In the genomic region with DNA sequence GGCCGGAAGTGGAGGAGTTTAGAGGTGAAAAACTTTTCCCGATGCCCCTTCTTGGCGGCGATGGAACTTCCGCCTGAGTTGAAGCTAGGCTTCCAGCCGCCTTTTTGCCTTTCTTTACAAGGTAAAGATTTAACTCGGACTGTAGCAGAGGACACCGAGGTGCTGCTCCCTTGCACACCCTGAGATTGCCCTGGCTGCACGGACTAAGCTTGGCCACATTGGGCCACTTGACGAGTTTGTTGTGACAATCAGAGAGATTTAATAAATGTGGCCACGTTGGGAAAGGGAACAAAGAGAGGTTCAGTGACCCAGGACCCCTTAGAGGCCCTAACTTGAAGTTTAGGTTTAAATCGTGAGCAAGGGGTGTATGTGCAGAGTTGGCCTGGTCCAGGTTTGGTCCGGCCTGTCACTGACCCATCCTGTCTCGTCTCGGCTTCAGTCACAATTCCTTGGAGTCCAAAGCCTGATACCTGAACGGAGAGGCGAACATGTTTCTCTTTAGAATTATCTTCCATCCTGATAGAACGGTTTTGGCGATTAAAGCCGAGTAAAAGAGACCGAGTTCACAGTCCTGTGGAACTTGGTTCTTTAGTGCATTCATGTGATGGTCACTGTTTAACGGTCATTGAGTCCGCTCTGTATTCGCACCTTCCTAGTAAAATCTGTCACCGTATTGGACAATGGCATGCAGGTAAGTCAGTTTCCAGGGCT, we compare ENCODE assay signal across 8 mouse cellular contexts. TPM values are rescaled to one million over a fixed set of nuclear protein-coding genes. Genes with fewer than 3 reads are reported as not detected.
A peak's percentile ranks its signal among the peaks of the same experiment; 100 is the strongest.
DNase-seq lines count a peak whose midpoint lies in the region; ATAC-seq lines count a peak whose summit lies in the region.

No protein-coding gene starts in this region.

- DNase-seq in heart, adult 9 months (ENCODE audit: low spot score in 2 of 2), result no peak
- peak; percentile 16 for DNase-seq in WW6 (ENCODE audit: low read depth, low spot score)
- no peak for DNase-seq in hindbrain, embryonic 10.5 days (ENCODE audit: low spot score)
- DNase-seq in right cerebral cortex, postnatal 14 days, result no peak
- DNase-seq in left cerebral cortex, postnatal 4 days, result no peak
- no peak for DNase-seq in cerebellum, postnatal 36 days

- H3K9ac ChIP-seq in heart, embryonic 11.5 days (ENCODE audit: low read depth, low read length), result peak overlapping the region; percentile 97

- intact Hi-C loops in left cerebral cortex, postnatal 4 days (cut with DNase I), result no loop called here

- no peaks in the 10 kb centered on the region for H3K9me3 ChIP-seq in heart, embryonic 11.5 days (replicated peaks; ENCODE audit: control insufficient read depth, low read length)
- no peaks in the 10 kb centered on the region for H3K9me3 ChIP-seq in hindbrain, embryonic 10.5 days

- peak overlapping the region; percentile 99 for H3K27ac ChIP-seq in heart, embryonic 11.5 days (ENCODE audit: low read depth, low read length)
- peak overlapping the region; percentile 95 for H3K27ac ChIP-seq in hindbrain, embryonic 10.5 days

- H3K36me3 ChIP-seq in heart, embryonic 11.5 days (ENCODE audit: control insufficient read depth, insufficient read depth, low read length), result no peaks in the 10 kb centered on the region
- peaks cover 31% of the 10 kb centered on the region for H3K36me3 ChIP-seq in hindbrain, embryonic 10.5 days

- no peaks in the 10 kb centered on the region for H3K27me3 ChIP-seq in heart, embryonic 11.5 days (ENCODE audit: control insufficient read depth, insufficient read depth, low read length)
- H3K27me3 ChIP-seq in hindbrain, embryonic 10.5 days (ENCODE audit: insufficient read depth, poor library complexity, severe bottlenecking), result no peaks in the 10 kb centered on the region

- peak overlapping the region; percentile 82 for H3K4me3 ChIP-seq in heart, embryonic 11.5 days (ENCODE audit: low read depth, low read length)
- peak overlapping the region; percentile 61 for H3K4me3 ChIP-seq in hindbrain, embryonic 10.5 days

- peak overlapping the region; percentile 83 for H3K4me2 ChIP-seq in heart, embryonic 11.5 days

- H3K4me1 ChIP-seq in heart, embryonic 11.5 days (ENCODE audit: control insufficient read depth, insufficient read depth, low read length), result peaks cover 4% of the 10 kb centered on the region; the same call in 1 of the 2 replicates
- peaks cover 38% of the 10 kb centered on the region for H3K4me1 ChIP-seq in hindbrain, embryonic 10.5 days (replicated peaks)

- 40% methylated on average over 25 of the region's 25 CpGs for WGBS in heart, embryonic 11.5 days (ENCODE audit: insufficient replicate concordance)
- 41% methylated on average over 25 of the region's 25 CpGs for WGBS in hindbrain, embryonic 10.5 days

- ATAC-seq in heart, embryonic 11.5 days (replicated peaks; ENCODE audit: insufficient number of reproducible peaks, low FRiP score, low TSS enrichment), result peak; percentile 8; the same call in 1 of the 2 replicates
- ATAC-seq in megakaryocyte, adult 5-6 weeks (ENCODE audit: poor library complexity, severe bottlenecking), result peak; percentile 25; the same call in 1 of the 2 replicates

RNA-seq across cellular contexts. Expression of gene Rcbtb2, which starts 21.0 kb away (rescaled TPM):
- 71.4 and 74.7 TPM in 2 replicates for polyA plus RNA-seq in heart, embryonic 11.5 days (2014; fragmentation: Nextera tagmentation; extraction: Ambion mirVana)
- 145 and 157 TPM in 2 replicates for polyA plus RNA-seq in hindbrain, embryonic 10.5 days (2016; fragmentation: Nextera tagmentation; extraction: Ambion mirVana)
- 68.3 and 69.2 TPM in 2 replicates for total RNA-seq in megakaryocyte, adult 5-6 weeks (2015)
- total RNA-seq in megakaryocyte, adult 5-6 weeks (2017), result 35.9 and 37.7 TPM in 2 replicates
- 10 to 100 TPM; 36.6 to 45.4 TPM for total RNA-seq in left cerebral cortex, postnatal 4 days (2021)
